Mouse (Mus musculus) E14TG2a.4 (cell line): ENCODE results near the gene Ppp2r5c.

Experiments
- CTCF ChIP-seq: conservative IDR thresholded peaks from 2 replicates; pipeline ENCODE4 v1.5.1; 2014; ENCODE audit warnings: low read length
- NANOG ChIP-seq: IDR thresholded peaks from 2 replicates; pipeline ENCODE4 v1.6.1; 2014; ENCODE audit warnings: borderline replicate concordance, low read length, mixed read lengths

GRCm38 (mm10) chr12:110539346-110539745, 92.4 kb downstream of the Ppp2r5c start:
- TF ChIP-seq CTCF (no peak), NANOG (no peak)
